Mouse (Mus musculus): ENCODE results near the gene Tbc1d4. TPM values are rescaled to one million over a fixed set of nuclear protein-coding genes. Genes with fewer than 3 reads are reported as not detected.

The Tbc1d4 gene
- polyA plus RNA-seq, 1 experiment from 2014 or later, result 4.1 TPM

GRCm38 (mm10) chr14:101465893-101466292, 143.1 kb downstream of the Tbc1d4 start:
- Histone ChIP-seq H3K27ac (ENCODE audit: low read depth, low read length) (no peak overlapping the region), H3K9ac (ENCODE audit: low read length) (no peak overlapping the region), H3K36me3 (ENCODE audit: control insufficient read depth, insufficient read depth, low read length) (no peaks in the 10 kb centered on the region), H3K4me2 (no peak overlapping the region), H3K27me3 (ENCODE audit: control insufficient read depth, insufficient read depth, low read length) (no peaks in the 10 kb centered on the region), H3K4me1 (ENCODE audit: control insufficient read depth, insufficient read depth, low read length) (no peaks in the 10 kb centered on the region), H3K9me3 (ENCODE audit: control insufficient read depth, low read length) (no peaks in the 10 kb centered on the region), H3K4me3 (ENCODE audit: low read depth, low read length) (no peak overlapping the region)
- DNase-seq (ENCODE audit: low spot score, missing footprints) (no peak), ATAC-seq (ENCODE audit: low FRiP score) (no peak)
- WGBS, result 84% methylated on average over 3 of the region's 3 CpGs

- Histone ChIP-seq H3K36me3 (ENCODE audit: control insufficient read depth, insufficient read depth, low read length) (no peaks in the 10 kb centered on the region), H3K27ac (ENCODE audit: low read depth, low read length) (no peak overlapping the region), H3K4me2 (no peak overlapping the region), H3K9ac (ENCODE audit: low read length) (no peak overlapping the region), H3K4me3 (ENCODE audit: low read depth, low read length) (no peak overlapping the region), H3K4me1 (ENCODE audit: control insufficient read depth, insufficient read depth, low read length) (no peaks in the 10 kb centered on the region), H3K9me3 (ENCODE audit: control insufficient read depth, low read length) (no peaks in the 10 kb centered on the region), H3K27me3 (ENCODE audit: control insufficient read depth, insufficient read depth, low read length) (no peaks in the 10 kb centered on the region)
- 28% methylated on average over 6 of the region's 6 CpGs for WGBS
- ATAC-seq (ENCODE audit: low FRiP score) (peak; percentile 48; the same call in 1 of the 2 replicates), DNase-seq (ENCODE audit: low spot score, missing footprints) (peak; percentile 91)
These were observed 148.2 kb downstream of the Tbc1d4 start for GRCm38 (mm10) chr14:101460768-101461167.

DNA sequence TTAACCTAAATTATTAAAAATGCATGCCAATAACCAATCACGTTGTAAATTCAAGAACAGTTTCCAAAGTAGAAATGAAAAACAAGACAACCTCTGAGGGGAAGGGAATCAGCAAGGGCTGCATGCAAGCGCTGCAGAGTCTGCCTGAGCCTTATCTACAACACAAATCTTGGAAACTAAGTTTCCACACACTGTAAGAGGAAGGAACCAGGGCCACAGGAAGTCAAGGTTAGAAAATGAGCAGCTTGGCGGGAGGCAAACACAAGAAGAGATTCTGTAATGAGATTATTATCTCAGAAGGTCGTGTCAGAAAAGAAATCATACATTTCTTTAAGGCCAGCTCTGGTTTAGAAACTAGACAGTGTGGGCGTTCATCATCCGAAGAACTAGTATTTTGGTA, 156.1 kb downstream of the Tbc1d4 start:
- no peaks in the 10 kb centered on the region for H3K4me1 ChIP-seq (ENCODE audit: control insufficient read depth, insufficient read depth, low read length)
- ATAC-seq (ENCODE audit: low FRiP score) (no peak), DNase-seq (ENCODE audit: low spot score, missing footprints) (no peak)
- H3K9ac ChIP-seq (ENCODE audit: low read length), result no peak overlapping the region
- H3K4me3 ChIP-seq (ENCODE audit: low read depth, low read length), result no peak overlapping the region
- H3K4me2 ChIP-seq, result no peak overlapping the region
- H3K9me3 ChIP-seq (ENCODE audit: control insufficient read depth, low read length), result no peaks in the 10 kb centered on the region
- 82% methylated on average over 6 of the region's 6 CpGs for WGBS
- no peaks in the 10 kb centered on the region for H3K27me3 ChIP-seq (ENCODE audit: control insufficient read depth, insufficient read depth, low read length)
- no peaks in the 10 kb centered on the region for H3K36me3 ChIP-seq (ENCODE audit: control insufficient read depth, insufficient read depth, low read length)
- no peak overlapping the region for H3K27ac ChIP-seq (ENCODE audit: low read depth, low read length)

DNA sequence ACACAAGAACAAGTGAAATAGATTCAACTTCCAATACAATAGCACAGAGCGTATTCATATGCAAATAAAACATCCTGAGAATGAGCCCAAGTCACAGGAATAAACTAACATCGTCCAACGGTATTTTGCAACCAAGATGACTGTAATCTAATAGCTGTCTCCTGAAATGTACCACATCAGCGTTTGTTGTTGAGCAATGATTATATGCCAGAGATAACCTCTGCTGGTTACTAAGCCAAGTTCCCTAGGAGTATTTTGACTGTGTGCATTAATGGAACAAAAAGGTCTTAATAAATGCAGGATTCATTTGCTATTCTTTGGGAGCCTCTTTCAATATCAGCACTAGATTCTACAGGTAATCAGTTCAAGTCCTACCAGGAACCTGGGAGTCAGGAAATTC, 161.1 kb downstream of the Tbc1d4 start:
- Histone ChIP-seq H3K27ac (ENCODE audit: low read depth, low read length) (no peak overlapping the region), H3K9ac (ENCODE audit: low read length) (no peak overlapping the region), H3K4me3 (ENCODE audit: low read depth, low read length) (no peak overlapping the region), H3K4me2 (no peak overlapping the region), H3K4me1 (ENCODE audit: control insufficient read depth, insufficient read depth, low read length) (no peaks in the 10 kb centered on the region), H3K9me3 (ENCODE audit: control insufficient read depth, low read length) (no peaks in the 10 kb centered on the region), H3K36me3 (ENCODE audit: control insufficient read depth, insufficient read depth, low read length) (no peaks in the 10 kb centered on the region), H3K27me3 (ENCODE audit: control insufficient read depth, insufficient read depth, low read length) (no peaks in the 10 kb centered on the region)
- ATAC-seq (ENCODE audit: low FRiP score) (no peak), DNase-seq (ENCODE audit: low spot score, missing footprints) (no peak)
- WGBS, result 80% methylated on average over 4 of the region's 4 CpGs

- 60% methylated on average over 5 of the region's 5 CpGs for WGBS
- no peaks in the 10 kb centered on the region for H3K9me3 ChIP-seq (ENCODE audit: control insufficient read depth, low read length)
- no peak overlapping the region for H3K9ac ChIP-seq (ENCODE audit: low read length)
- H3K4me2 ChIP-seq, result no peak overlapping the region
- DNase-seq (ENCODE audit: low spot score, missing footprints) (no peak), ATAC-seq (ENCODE audit: low FRiP score) (no peak)
- no peak overlapping the region for H3K4me3 ChIP-seq (ENCODE audit: low read depth, low read length)
- no peaks in the 10 kb centered on the region for H3K4me1 ChIP-seq (ENCODE audit: control insufficient read depth, insufficient read depth, low read length)
- no peak overlapping the region for H3K27ac ChIP-seq (ENCODE audit: low read depth, low read length)
- no peaks in the 10 kb centered on the region for H3K36me3 ChIP-seq (ENCODE audit: control insufficient read depth, insufficient read depth, low read length)
- no peaks in the 10 kb centered on the region for H3K27me3 ChIP-seq (ENCODE audit: control insufficient read depth, insufficient read depth, low read length)
These were observed 163.8 kb downstream of the Tbc1d4 start for GRCm38 (mm10) chr14:101445205-101445604.

DNA sequence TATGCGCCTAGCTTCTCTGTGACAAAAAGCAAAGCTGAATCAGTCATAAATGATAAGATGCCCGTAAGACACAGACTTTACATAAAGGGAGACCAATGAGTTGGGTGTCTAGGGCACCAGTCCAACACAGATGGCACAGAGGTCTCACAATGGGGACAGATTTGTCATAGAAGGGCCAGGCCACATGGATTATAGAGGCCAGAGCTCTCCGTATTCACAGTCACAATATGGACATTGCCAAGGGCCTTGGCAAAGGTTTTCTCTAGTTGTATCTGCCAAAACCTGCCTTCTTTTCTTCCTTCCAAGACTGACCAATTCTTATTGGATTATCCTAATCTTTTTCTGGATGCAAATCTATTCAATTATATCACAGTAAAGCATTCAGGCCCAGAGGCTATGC, 171.1 kb downstream of the Tbc1d4 start:
- Histone ChIP-seq H3K27me3 (ENCODE audit: control insufficient read depth, insufficient read depth, low read length) (no peaks in the 10 kb centered on the region), H3K4me3 (ENCODE audit: low read depth, low read length) (no peak overlapping the region), H3K9ac (ENCODE audit: low read length) (no peak overlapping the region), H3K36me3 (ENCODE audit: control insufficient read depth, insufficient read depth, low read length) (no peaks in the 10 kb centered on the region), H3K4me1 (ENCODE audit: control insufficient read depth, insufficient read depth, low read length) (no peaks in the 10 kb centered on the region), H3K4me2 (no peak overlapping the region), H3K9me3 (ENCODE audit: control insufficient read depth, low read length) (no peaks in the 10 kb centered on the region), H3K27ac (ENCODE audit: low read depth, low read length) (no peak overlapping the region)
- no peak for ATAC-seq (ENCODE audit: low FRiP score)
- no peak for DNase-seq (ENCODE audit: low spot score, missing footprints)
- WGBS, result 84% methylated on average over 3 of the region's 3 CpGs

DNA sequence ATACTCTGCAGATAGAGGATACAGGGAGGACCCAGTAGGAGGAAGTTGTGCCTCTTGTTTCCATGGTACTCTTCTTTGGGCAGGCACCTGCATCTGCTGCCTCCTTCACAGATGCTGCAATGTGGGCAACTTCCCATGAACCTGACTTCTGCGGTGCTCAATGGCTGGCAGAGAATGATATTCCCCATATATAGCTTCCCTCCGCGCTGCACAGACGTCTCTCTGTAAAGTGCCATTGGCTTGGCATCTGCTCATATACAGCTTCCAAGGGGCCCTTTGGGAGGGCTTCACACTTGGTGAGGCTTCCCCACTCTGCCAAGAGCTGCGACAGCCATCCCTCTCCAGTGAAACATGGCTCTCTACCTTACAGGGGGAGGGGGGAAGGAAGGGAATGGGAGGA, 178.5 kb downstream of the Tbc1d4 start:
- 86% methylated on average over 5 of the region's 5 CpGs for WGBS
- Histone ChIP-seq H3K4me3 (ENCODE audit: low read depth, low read length) (no peak overlapping the region), H3K4me1 (ENCODE audit: control insufficient read depth, insufficient read depth, low read length) (no peaks in the 10 kb centered on the region)

GRCm38 (mm10) chr14:101428805-101429516, 180.0 kb downstream of the Tbc1d4 start:
- WGBS, result 46% methylated on average over 3 of the region's 3 CpGs
- Histone ChIP-seq H3K27ac (ENCODE audit: low read depth, low read length) (no peak overlapping the region), H3K9ac (ENCODE audit: low read length) (no peak overlapping the region), H3K27me3 (ENCODE audit: control insufficient read depth, insufficient read depth, low read length) (no peaks in the 10 kb centered on the region), H3K9me3 (ENCODE audit: control insufficient read depth, low read length) (no peaks in the 10 kb centered on the region), H3K36me3 (ENCODE audit: control insufficient read depth, insufficient read depth, low read length) (no peaks in the 10 kb centered on the region), H3K4me2 (no peak overlapping the region), H3K4me1 (ENCODE audit: control insufficient read depth, insufficient read depth, low read length) (no peaks in the 10 kb centered on the region), H3K4me3 (ENCODE audit: low read depth, low read length) (no peak overlapping the region)
- DNase-seq (ENCODE audit: low spot score, missing footprints) (no peak), ATAC-seq (ENCODE audit: low FRiP score) (peak; percentile 73; the same call in 1 of the 2 replicates)

More for the DNA sequence above, 178.5 kb downstream of the Tbc1d4 start:
- H3K27ac ChIP-seq (ENCODE audit: low read depth, low read length), result no peak overlapping the region
- H3K9ac ChIP-seq (ENCODE audit: low read length), result no peak overlapping the region
- ATAC-seq (ENCODE audit: low FRiP score) (no peak), DNase-seq (ENCODE audit: low spot score, missing footprints) (no peak)
- no peaks in the 10 kb centered on the region for H3K9me3 ChIP-seq (ENCODE audit: control insufficient read depth, low read length)
- H3K4me2 ChIP-seq, result no peak overlapping the region
- H3K27me3 ChIP-seq (ENCODE audit: control insufficient read depth, insufficient read depth, low read length), result no peaks in the 10 kb centered on the region
- no peaks in the 10 kb centered on the region for H3K36me3 ChIP-seq (ENCODE audit: control insufficient read depth, insufficient read depth, low read length)

DNA sequence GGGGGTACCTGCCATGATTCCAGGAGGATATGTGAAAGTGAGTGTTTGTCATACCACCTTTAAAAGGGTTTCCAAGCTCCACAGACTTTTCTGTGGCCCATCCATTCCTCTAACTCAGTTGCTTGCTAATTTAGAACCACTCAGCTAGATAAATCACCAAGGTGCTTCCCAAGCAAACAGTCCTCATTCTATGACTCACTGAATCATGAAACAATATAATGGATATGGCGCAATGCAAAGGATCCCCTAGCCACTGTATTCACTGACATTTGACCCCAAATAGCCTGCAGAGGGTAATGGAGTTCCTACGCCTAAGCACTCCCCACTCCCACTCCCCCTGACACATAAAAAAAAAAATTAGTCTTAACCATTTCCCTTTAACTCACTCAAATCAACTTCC, 191.3 kb downstream of the Tbc1d4 start:
- no peak overlapping the region for H3K9ac ChIP-seq (ENCODE audit: low read length)
- H3K27me3 ChIP-seq (ENCODE audit: control insufficient read depth, insufficient read depth, low read length), result no peaks in the 10 kb centered on the region
- no peak overlapping the region for H3K4me2 ChIP-seq
- no peak for DNase-seq (ENCODE audit: low spot score, missing footprints)
- H3K4me1 ChIP-seq (ENCODE audit: control insufficient read depth, insufficient read depth, low read length), result no peaks in the 10 kb centered on the region
- no peak overlapping the region for H3K4me3 ChIP-seq (ENCODE audit: low read depth, low read length)
- H3K9me3 ChIP-seq (ENCODE audit: control insufficient read depth, low read length), result no peaks in the 10 kb centered on the region
- 71% methylated on average over 2 of the region's 2 CpGs for WGBS
- ATAC-seq (ENCODE audit: low FRiP score), result no peak
- H3K27ac ChIP-seq (ENCODE audit: low read depth, low read length), result no peak overlapping the region
- H3K36me3 ChIP-seq (ENCODE audit: control insufficient read depth, insufficient read depth, low read length), result no peaks in the 10 kb centered on the region

Data from midbrain, embryonic 11.5 days (tissue).